20 mouse cellular contexts compared by ENCODE assay signal in genomic region chr12:83314666-83315065, GRCm38 (mm10).
DNase-seq lines count a peak whose midpoint lies in the region; ATAC-seq and TF ChIP-seq lines count a peak whose summit lies in the region.
"Had no signal": no experiment of that assay in that cellular context is flagged by ENCODE, and none has a peak within 500 bp of the region (broad histone marks: within the 10 kb centered on the region; RNA-seq: fewer than 3 reads in every experiment).

No protein-coding gene starts in this region.

- no peak for TF ChIP-seq CTCF in liver, postnatal 0 days (IDR thresholded peaks at IDR 0.05; ENCODE audit: low read depth)
- no peak for TF ChIP-seq CTCF in thymus, adult 2 months (IDR thresholded peaks at IDR 0.05; ENCODE audit: borderline replicate concordance, control insufficient read depth, extremely low read depth, insufficient read depth, low read length, poor library complexity)

- 0 out of 2 replicates have a peak overlapping the region, but pooled peaks have one; percentile 9 for H3K27ac ChIP-seq in midbrain, embryonic 10.5 days (replicated peaks)
- H3K27ac ChIP-seq in midbrain, embryonic 13.5 days: no peak overlapping the region
- H3K27ac ChIP-seq in liver, postnatal 0 days (ENCODE audit: low read depth): no peak overlapping the region
- H3K27ac ChIP-seq in thymus, adult 2 months (ENCODE audit: control insufficient read depth, insufficient read depth, low read length): no peak overlapping the region
- H3K27ac ChIP-seq: embryonic facial prominence, embryonic 15.5 days; forebrain, embryonic 12.5 days; heart, embryonic 15.5 days; hindbrain, embryonic 13.5 days; hindbrain, postnatal 0 days had no signal

- no peak overlapping the region for H3K4me2 ChIP-seq in midbrain, embryonic 13.5 days (replicated peaks)
- H3K4me2 ChIP-seq in liver, postnatal 0 days (ENCODE audit: low read depth, low read length): no peak overlapping the region
- H3K4me2 ChIP-seq: embryonic facial prominence, embryonic 15.5 days; forebrain, embryonic 12.5 days; heart, embryonic 11.5 days; heart, embryonic 15.5 days; hindbrain, embryonic 13.5 days had no signal

- ATAC-seq in midbrain, embryonic 13.5 days: no peak
- ATAC-seq in common myeloid progenitor, adult 5-6 weeks (replicated peaks; ENCODE audit: low read depth, poor library complexity, severe bottlenecking): peak; percentile 46; the same call in 1 of the 2 replicates
- ATAC-seq in liver, postnatal 0 days: peak; percentile 43; the same call in 1 of the 2 replicates
- ATAC-seq: forebrain, embryonic 16.5 days had no signal

- H3K4me1 ChIP-seq in midbrain, embryonic 10.5 days: peaks cover 28% of the 10 kb centered on the region
- H3K4me1 ChIP-seq in midbrain, embryonic 13.5 days (replicated peaks): peaks cover 14% of the 10 kb centered on the region
- no peaks in the 10 kb centered on the region; the same call in 1 of the 2 replicates for H3K4me1 ChIP-seq in liver, postnatal 0 days (ENCODE audit: insufficient read depth)
- no peaks in the 10 kb centered on the region for H3K4me1 ChIP-seq in thymus, adult 2 months (replicated peaks; ENCODE audit: control insufficient read depth, insufficient read depth, low read length)
- H3K4me1 ChIP-seq: embryonic facial prominence, embryonic 15.5 days had no signal

- H3K9ac ChIP-seq in midbrain, embryonic 13.5 days (replicated peaks): no peak overlapping the region
- H3K9ac ChIP-seq in liver, postnatal 0 days (replicated peaks): no peak overlapping the region
- H3K9ac ChIP-seq: embryonic facial prominence, embryonic 15.5 days; forebrain, embryonic 12.5 days; heart, embryonic 15.5 days; hindbrain, embryonic 13.5 days had no signal

- no peak for TF ChIP-seq EP300 in liver, postnatal 0 days (IDR thresholded peaks at IDR 0.05; ENCODE audit: low read depth)

- H3K9me3 ChIP-seq in midbrain, embryonic 10.5 days (replicated peaks): no peaks in the 10 kb centered on the region
- H3K9me3 ChIP-seq in midbrain, embryonic 13.5 days: no peaks in the 10 kb centered on the region
- no peaks in the 10 kb centered on the region for H3K9me3 ChIP-seq in liver, postnatal 0 days (ENCODE audit: low read length)
- H3K9me3 ChIP-seq: embryonic facial prominence, embryonic 15.5 days; forebrain, embryonic 12.5 days; G1E; heart, embryonic 15.5 days; hindbrain, embryonic 13.5 days had no signal

- no peaks in the 10 kb centered on the region; the same call in 1 of the 2 replicates for H3K27me3 ChIP-seq in midbrain, embryonic 10.5 days (ENCODE audit: low read depth, poor library complexity, severe bottlenecking)
- no peaks in the 10 kb centered on the region for H3K27me3 ChIP-seq in midbrain, embryonic 13.5 days
- H3K27me3 ChIP-seq in liver, postnatal 0 days (ENCODE audit: insufficient read depth, low read length): no peaks in the 10 kb centered on the region
- no peaks in the 10 kb centered on the region for H3K27me3 ChIP-seq in thymus, adult 2 months (ENCODE audit: control insufficient read depth, insufficient read depth, low read length)
- H3K27me3 ChIP-seq: embryonic facial prominence, embryonic 15.5 days; forebrain, embryonic 12.5 days; heart, embryonic 15.5 days; hindbrain, embryonic 13.5 days had no signal

- WGBS in midbrain, embryonic 10.5 days: 82% methylated on average over 7 of the region's 7 CpGs
- 79% methylated on average over 7 of the region's 7 CpGs for WGBS in midbrain, embryonic 13.5 days
- 54% methylated on average over 7 of the region's 7 CpGs for WGBS in liver, postnatal 0 days (ENCODE audit: insufficient replicate concordance)
- WGBS in thymus, adult 2 months: 74% methylated on average over 7 of the region's 7 CpGs

- no peak for TF ChIP-seq POLR2A in thymus, adult 2 months (IDR thresholded peaks at IDR 0.05; ENCODE audit: control insufficient read depth, extremely low read depth, insufficient read depth, low read length, poor library complexity)

- no peak overlapping the region for H3K4me3 ChIP-seq in midbrain, embryonic 10.5 days
- no peak overlapping the region for H3K4me3 ChIP-seq in midbrain, embryonic 13.5 days (replicated peaks)
- H3K4me3 ChIP-seq in liver, postnatal 0 days (ENCODE audit: low read depth, low read length): no peak overlapping the region
- H3K4me3 ChIP-seq in thymus, adult 2 months (ENCODE audit: control insufficient read depth, insufficient read depth, low read length): no peak overlapping the region
- H3K4me3 ChIP-seq: embryonic facial prominence, embryonic 15.5 days; forebrain, embryonic 12.5 days; heart, embryonic 15.5 days; hindbrain, embryonic 13.5 days had no signal

- no peaks in the 10 kb centered on the region for H3K36me3 ChIP-seq in midbrain, embryonic 10.5 days
- H3K36me3 ChIP-seq in midbrain, embryonic 13.5 days: no peaks in the 10 kb centered on the region
- H3K36me3 ChIP-seq in liver, postnatal 0 days (replicated peaks; ENCODE audit: insufficient read depth, low read length): 0 out of 2 replicates have a peak, but pooled peaks cover 2% of the 10 kb centered on the region
- H3K36me3 ChIP-seq in thymus, adult 2 months (ENCODE audit: control insufficient read depth, insufficient read depth, low read length): no peaks in the 10 kb centered on the region
- H3K36me3 ChIP-seq: embryonic facial prominence, embryonic 15.5 days; forebrain, embryonic 12.5 days; heart, embryonic 15.5 days; hindbrain, embryonic 13.5 days had no signal

- DNase-seq in midbrain, embryonic 10.5 days (ENCODE audit: low spot score): no peak
- DNase-seq in liver, postnatal 0 days: no peak
- no peak for DNase-seq in thymus, adult 2 months
- no peak for DNase-seq in heart, adult 9 months (ENCODE audit: low spot score in 2 of 2)
- DNase-seq in adrenal gland, adult 2 months: no peak
- DNase-seq: adrenal gland, postnatal 25 days; embryo, embryonic 11 days; gastrocnemius, postnatal 10 days; heart, adult 18-20 months; heart, postnatal 14 days had no signal
